Mouse (Mus musculus): ENCODE measurements at regions not wholly inside any gene's neighbourhood (a gene's known extent, or its start where the extent isn't known, plus 50 kb on each side); places are given as distances from the start of the nearest gene placed in this dataset.
A peak's percentile ranks its signal among the peaks of the same experiment; 100 is the strongest.

DNA sequence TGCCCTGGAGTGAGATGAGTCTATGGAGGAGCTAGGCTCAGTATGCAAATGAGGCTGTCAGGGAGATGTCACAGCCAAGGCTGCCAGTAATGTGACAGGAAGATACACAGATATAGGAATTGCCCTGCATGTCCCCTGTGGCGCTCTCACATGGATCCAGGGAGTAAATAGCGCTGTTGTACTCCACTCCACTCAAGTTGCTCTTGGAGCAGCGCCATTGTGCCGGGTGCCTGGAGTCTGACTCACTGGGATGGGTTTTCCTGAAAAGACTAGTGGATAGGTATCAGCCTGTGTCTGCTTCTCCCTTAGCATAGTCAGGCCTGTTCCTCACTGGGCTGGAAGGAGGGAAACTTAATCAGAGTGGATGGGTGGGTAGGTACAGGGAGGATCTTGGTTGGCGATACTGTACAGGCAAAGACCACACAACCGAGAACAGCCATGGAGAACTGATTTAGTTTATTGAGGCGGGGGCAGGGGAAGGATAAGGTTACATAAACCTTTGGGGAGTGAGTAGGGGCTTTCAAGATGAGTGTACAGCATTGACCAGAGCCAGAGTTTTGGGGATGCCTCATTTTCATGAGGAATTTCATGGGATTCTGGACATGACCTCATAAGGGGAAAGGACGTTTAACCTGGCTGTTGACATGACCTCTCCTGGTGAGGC lies 497.5 kb upstream of the Kcnab2 start:
- Histone ChIP-seq H3K27me3 (replicated peaks; ENCODE audit: control insufficient read depth, insufficient read depth, low read length) (no peaks in the 10 kb centered on the region), H3K4me2 (ENCODE audit: low read length) (no peak overlapping the region), H3K9ac (ENCODE audit: low read depth, low read length) (no peak overlapping the region), H3K36me3 (ENCODE audit: control insufficient read depth, insufficient read depth, low read length) (no peaks in the 10 kb centered on the region), H3K27ac (ENCODE audit: low read depth, low read length) (no peak overlapping the region), H3K4me1 (ENCODE audit: control insufficient read depth, insufficient read depth, low read depth, low read length) (no peaks in the 10 kb centered on the region), H3K4me3 (ENCODE audit: low read length) (no peak overlapping the region), H3K9me3 (ENCODE audit: control insufficient read depth, low read length) (no peaks in the 10 kb centered on the region)
- no peak for ATAC-seq
- 89% methylated on average over 8 of the region's 8 CpGs for WGBS

DNA sequence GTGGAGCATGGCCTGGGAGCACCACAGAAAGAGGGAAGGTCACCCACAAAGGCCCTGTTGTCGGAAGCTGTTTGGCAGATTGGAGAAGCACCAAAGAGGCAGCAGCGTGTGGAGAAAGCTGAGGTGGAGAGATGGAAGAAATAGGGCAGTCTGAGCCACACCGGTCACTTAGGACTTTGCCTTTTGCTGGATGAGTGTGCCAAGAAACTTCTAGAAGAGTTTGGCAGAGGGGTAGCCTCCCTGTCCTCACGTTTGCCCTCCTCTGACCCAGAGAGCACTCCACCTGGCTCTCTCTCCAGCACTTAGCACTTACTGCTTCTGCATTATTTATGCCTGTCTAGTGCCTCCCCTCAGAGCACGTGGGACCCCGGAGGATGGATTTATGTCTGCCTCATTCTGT lies 485.3 kb upstream of the Kcnab2 start:
- no peak overlapping the region for H3K27ac ChIP-seq (ENCODE audit: low read depth, low read length)

DNA sequence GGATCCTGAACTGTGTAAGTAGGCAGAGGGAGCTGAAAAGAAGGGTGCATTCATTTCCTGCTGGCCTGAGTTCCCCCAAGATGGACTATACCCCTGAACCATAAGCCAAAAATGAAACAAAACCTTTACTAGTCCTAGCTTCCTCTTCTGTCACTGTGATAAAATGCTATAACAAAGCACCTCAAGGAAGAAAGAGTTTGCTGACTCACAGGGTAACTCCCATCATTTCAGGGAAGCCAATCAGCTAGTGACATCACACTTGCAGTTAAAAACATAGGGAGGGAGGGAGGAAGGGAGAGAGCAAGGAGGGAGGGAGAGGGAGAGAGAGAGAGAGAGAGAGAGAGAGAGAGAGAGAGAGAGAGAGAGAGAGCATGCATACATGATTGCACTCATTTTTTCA lies 484.5 kb upstream of the Kcnab2 start:
- Histone ChIP-seq H3K4me3 (ENCODE audit: low read length) (no peak overlapping the region), H3K27ac (ENCODE audit: low read depth, low read length) (no peak overlapping the region), H3K4me1 (ENCODE audit: control insufficient read depth, insufficient read depth, low read depth, low read length) (no peaks in the 10 kb centered on the region), H3K4me2 (ENCODE audit: low read length) (no peak overlapping the region), H3K9ac (ENCODE audit: low read depth, low read length) (no peak overlapping the region), H3K9me3 (ENCODE audit: control insufficient read depth, low read length) (no peaks in the 10 kb centered on the region), H3K36me3 (ENCODE audit: control insufficient read depth, insufficient read depth, low read length) (no peaks in the 10 kb centered on the region), H3K27me3 (replicated peaks; ENCODE audit: control insufficient read depth, insufficient read depth, low read length) (no peaks in the 10 kb centered on the region)
- no peak for ATAC-seq

More for the DNA sequence above, 485.3 kb upstream of the Kcnab2 start:
- Histone ChIP-seq H3K4me1 (ENCODE audit: control insufficient read depth, insufficient read depth, low read depth, low read length) (no peaks in the 10 kb centered on the region), H3K27me3 (replicated peaks; ENCODE audit: control insufficient read depth, insufficient read depth, low read length) (no peaks in the 10 kb centered on the region), H3K4me2 (ENCODE audit: low read length) (no peak overlapping the region), H3K36me3 (ENCODE audit: control insufficient read depth, insufficient read depth, low read length) (no peaks in the 10 kb centered on the region), H3K9ac (ENCODE audit: low read depth, low read length) (no peak overlapping the region), H3K4me3 (ENCODE audit: low read length) (no peak overlapping the region), H3K9me3 (ENCODE audit: control insufficient read depth, low read length) (no peaks in the 10 kb centered on the region)
- WGBS, result 71% methylated on average over 6 of the region's 6 CpGs
- ATAC-seq, result no peak

DNA sequence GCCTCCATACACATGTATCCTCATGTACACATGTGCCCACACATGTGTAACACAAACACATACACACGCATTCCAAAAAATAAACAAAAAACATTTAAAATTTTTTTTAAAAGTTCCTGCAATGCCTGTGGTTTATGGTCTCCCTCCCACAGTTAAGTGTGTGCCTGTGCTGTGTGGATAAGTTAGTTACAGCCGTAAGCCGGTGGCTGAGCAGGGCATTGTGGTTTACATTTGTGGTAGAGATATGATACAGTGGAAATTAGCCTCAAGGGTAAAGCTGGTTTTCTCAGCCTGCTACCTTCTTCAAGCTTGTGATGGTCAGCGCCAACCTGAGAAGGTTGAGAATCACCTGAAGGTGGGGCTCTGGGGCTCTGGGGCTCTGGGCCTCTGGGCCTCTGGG lies 484.0 kb upstream of the Kcnab2 start:
- H3K9me3 ChIP-seq (ENCODE audit: control insufficient read depth, low read length), result no peaks in the 10 kb centered on the region
- H3K4me1 ChIP-seq (ENCODE audit: control insufficient read depth, insufficient read depth, low read depth, low read length), result no peaks in the 10 kb centered on the region
- no peak for ATAC-seq
- no peak overlapping the region for H3K4me3 ChIP-seq (ENCODE audit: low read length)
- no peak overlapping the region for H3K27ac ChIP-seq (ENCODE audit: low read depth, low read length)
- no peaks in the 10 kb centered on the region for H3K27me3 ChIP-seq (replicated peaks; ENCODE audit: control insufficient read depth, insufficient read depth, low read length)
- H3K9ac ChIP-seq (ENCODE audit: low read depth, low read length), result no peak overlapping the region
- WGBS, result 93% methylated on average over 4 of the region's 4 CpGs
- no peaks in the 10 kb centered on the region for H3K36me3 ChIP-seq (ENCODE audit: control insufficient read depth, insufficient read depth, low read length)
- H3K4me2 ChIP-seq (ENCODE audit: low read length), result no peak overlapping the region

DNA sequence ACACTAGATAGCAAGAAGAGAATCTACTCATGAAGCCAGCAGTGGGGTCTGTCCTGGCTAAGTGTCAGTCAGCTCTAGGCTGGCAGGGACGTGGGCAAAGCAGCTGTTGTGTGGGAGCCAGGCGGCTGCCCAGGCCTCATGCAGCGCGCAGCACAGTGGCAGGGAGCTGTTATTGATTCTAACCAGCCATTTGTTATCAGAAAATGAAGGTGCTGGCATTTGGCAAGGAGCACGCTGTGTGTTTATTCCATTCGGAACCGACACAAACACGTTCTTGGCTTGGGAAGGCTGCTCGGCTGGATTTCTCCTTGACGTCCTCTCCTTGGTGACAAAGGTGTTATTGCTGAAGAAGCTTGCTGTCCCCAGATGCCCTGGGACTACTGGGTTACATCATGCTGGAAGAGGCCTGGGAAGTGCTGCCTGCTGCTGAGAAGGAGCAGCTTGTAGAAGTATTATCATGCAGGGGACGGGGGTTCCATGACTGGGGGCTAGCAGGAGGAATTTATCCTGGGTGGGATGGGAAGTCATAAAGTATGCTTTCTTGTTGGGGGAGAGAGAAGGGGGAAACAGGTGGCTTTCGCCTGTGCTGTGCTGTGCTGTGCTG lies 482.1 kb upstream of the Kcnab2 start:
- no peak overlapping the region for H3K4me3 ChIP-seq (ENCODE audit: low read length)
- no peaks in the 10 kb centered on the region for H3K36me3 ChIP-seq (ENCODE audit: control insufficient read depth, insufficient read depth, low read length)
- no peak overlapping the region for H3K27ac ChIP-seq (ENCODE audit: low read depth, low read length)
- 0 out of 2 replicates have a peak, but pooled peaks have one; percentile 37 for ATAC-seq
- H3K27me3 ChIP-seq (replicated peaks; ENCODE audit: control insufficient read depth, insufficient read depth, low read length), result no peaks in the 10 kb centered on the region
- no peak overlapping the region for H3K9ac ChIP-seq (ENCODE audit: low read depth, low read length)
- H3K9me3 ChIP-seq (ENCODE audit: control insufficient read depth, low read length), result no peaks in the 10 kb centered on the region
- no peaks in the 10 kb centered on the region for H3K4me1 ChIP-seq (ENCODE audit: control insufficient read depth, insufficient read depth, low read depth, low read length)
- WGBS, result 41% methylated on average over 12 of the region's 12 CpGs
- H3K4me2 ChIP-seq (ENCODE audit: low read length), result no peak overlapping the region

DNA sequence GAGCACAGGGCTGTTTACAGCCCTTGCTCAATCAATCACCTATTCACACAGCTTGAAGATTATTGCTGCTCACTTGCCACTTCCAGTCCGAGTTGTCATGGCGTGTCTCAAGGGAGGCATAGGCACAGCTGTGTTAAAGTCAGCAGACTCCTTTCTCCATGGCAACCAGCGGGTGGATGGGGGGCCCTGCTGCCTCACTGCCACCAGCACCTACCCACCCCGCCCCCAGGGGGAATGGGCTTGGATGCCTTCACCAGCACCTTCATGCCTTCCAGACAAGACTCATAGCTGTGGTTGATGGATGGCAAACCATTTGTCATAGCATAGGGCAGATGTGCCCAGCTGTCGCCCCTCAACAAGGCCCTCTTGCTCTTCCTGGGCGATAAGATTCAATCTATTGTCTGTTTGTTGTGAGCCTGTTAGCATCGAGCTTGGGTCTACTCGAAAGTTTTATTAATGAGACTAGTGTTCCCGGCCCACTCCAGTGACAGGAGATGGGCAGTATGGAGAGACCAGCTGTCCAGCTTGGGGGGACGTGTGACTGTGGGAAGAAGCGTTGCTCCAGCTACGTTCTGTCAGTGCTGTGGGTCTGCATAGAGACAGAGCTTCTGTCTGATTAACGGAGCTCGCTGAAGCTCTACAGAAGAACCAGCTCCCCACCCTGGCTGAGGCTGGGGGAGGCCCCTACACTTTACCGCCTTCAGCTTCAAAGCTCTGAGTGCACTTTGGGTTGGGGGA lies 475.7 kb upstream of the Kcnab2 start:
- peak; percentile 62 for ATAC-seq
- Histone ChIP-seq H3K27ac (ENCODE audit: low read depth, low read length) (peak overlapping the region; percentile 59), H3K9ac (ENCODE audit: low read depth, low read length) (no peak overlapping the region), H3K4me2 (ENCODE audit: low read length) (no peak overlapping the region), H3K4me3 (ENCODE audit: low read length) (no peak overlapping the region), H3K36me3 (ENCODE audit: control insufficient read depth, insufficient read depth, low read length) (no peaks in the 10 kb centered on the region), H3K4me1 (ENCODE audit: control insufficient read depth, insufficient read depth, low read depth, low read length) (peaks cover 12% of the 10 kb centered on the region), H3K27me3 (replicated peaks; ENCODE audit: control insufficient read depth, insufficient read depth, low read length) (no peaks in the 10 kb centered on the region; the same call in 1 of the 2 replicates), H3K9me3 (ENCODE audit: control insufficient read depth, low read length) (no peaks in the 10 kb centered on the region)
- WGBS, result 27% methylated on average over 15 of the region's 15 CpGs

DNA sequence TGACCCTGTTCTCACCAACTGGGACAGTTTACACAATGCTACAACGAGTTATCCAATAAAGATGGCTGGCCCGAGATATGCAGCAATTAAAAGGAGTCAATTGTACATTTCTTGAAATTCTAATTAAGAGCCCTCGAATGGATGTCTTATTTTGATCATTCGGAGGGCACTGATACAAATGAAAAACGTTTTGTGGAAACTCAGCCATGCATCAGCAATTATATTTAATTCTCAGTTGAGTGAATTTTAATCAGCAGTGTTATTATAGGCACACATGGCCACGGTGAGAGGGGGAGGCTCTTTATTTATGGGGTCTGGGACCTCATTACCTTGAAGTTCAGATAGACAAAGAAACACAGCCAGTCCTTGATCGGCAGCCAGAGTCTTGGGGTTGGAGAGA lies 471.3 kb upstream of the Kcnab2 start:
- no peak for ATAC-seq
- no peaks in the 10 kb centered on the region for H3K36me3 ChIP-seq (ENCODE audit: control insufficient read depth, insufficient read depth, low read length)
- H3K27ac ChIP-seq (ENCODE audit: low read depth, low read length), result no peak overlapping the region
- H3K9ac ChIP-seq (ENCODE audit: low read depth, low read length), result no peak overlapping the region
- 47% methylated on average over 7 of the region's 7 CpGs for WGBS
- H3K27me3 ChIP-seq (replicated peaks; ENCODE audit: control insufficient read depth, insufficient read depth, low read length), result no peaks in the 10 kb centered on the region; the same call in 1 of the 2 replicates
- H3K4me3 ChIP-seq (ENCODE audit: low read length), result no peak overlapping the region
- H3K4me1 ChIP-seq (ENCODE audit: control insufficient read depth, insufficient read depth, low read depth, low read length), result peaks cover 11% of the 10 kb centered on the region
- H3K9me3 ChIP-seq (ENCODE audit: control insufficient read depth, low read length), result no peaks in the 10 kb centered on the region
- H3K4me2 ChIP-seq (ENCODE audit: low read length), result no peak overlapping the region

DNA sequence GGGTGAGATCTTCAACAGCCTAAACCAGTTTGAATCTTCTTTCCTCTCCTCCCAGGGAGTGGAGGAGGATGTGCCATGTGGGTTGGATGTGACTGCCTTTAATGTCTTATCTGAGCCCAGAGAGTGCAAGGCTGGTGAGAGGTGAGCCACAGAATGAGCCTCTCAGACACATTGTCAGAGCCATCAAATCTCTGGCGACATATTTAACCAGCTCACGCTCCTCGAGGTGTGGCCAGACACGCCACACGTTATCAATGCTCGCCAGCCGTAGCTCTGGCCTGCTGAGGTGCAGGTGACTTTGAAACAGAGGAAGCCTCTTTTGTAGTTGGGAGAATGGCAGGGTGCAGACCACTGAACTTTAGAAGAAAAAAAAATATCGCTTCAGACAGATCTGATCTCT lies 463.5 kb upstream of the Kcnab2 start:
- 89% methylated on average over 8 of the region's 8 CpGs for WGBS

DNA sequence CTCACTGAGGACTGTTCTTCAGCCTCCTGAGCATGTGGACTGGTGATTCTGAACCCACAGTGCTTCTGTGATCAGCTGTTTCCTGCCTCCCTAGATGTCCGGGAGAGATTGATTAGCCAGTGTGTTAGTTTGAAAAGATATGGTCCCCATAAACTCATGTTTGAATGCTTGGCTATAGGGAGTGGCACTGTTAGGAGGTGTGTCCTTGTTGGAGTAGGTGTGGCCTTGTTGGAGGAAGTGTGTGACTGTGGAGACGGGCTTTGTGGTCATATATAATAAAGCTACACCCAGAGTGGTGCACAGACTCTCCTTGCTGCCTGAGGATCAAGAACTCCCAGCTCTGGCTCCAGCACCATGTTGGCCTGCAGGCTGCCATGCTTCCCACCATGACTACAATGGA lies 458.9 kb upstream of the Kcnab2 start:
- Histone ChIP-seq H3K9ac (ENCODE audit: low read depth, low read length) (no peak overlapping the region), H3K4me1 (ENCODE audit: control insufficient read depth, insufficient read depth, low read depth, low read length) (no peaks in the 10 kb centered on the region), H3K4me3 (ENCODE audit: low read length) (no peak overlapping the region), H3K36me3 (ENCODE audit: control insufficient read depth, insufficient read depth, low read length) (no peaks in the 10 kb centered on the region), H3K9me3 (ENCODE audit: control insufficient read depth, low read length) (no peaks in the 10 kb centered on the region), H3K27me3 (replicated peaks; ENCODE audit: control insufficient read depth, insufficient read depth, low read length) (no peaks in the 10 kb centered on the region), H3K27ac (ENCODE audit: low read depth, low read length) (no peak overlapping the region), H3K4me2 (ENCODE audit: low read length) (no peak overlapping the region)
- ATAC-seq, result no peak
- WGBS, result 75% methylated on average over 2 of the region's 2 CpGs

More for the DNA sequence above, 463.5 kb upstream of the Kcnab2 start:
- Histone ChIP-seq H3K27me3 (replicated peaks; ENCODE audit: control insufficient read depth, insufficient read depth, low read length) (no peaks in the 10 kb centered on the region), H3K4me2 (ENCODE audit: low read length) (no peak overlapping the region), H3K27ac (ENCODE audit: low read depth, low read length) (no peak overlapping the region), H3K4me3 (ENCODE audit: low read length) (no peak overlapping the region), H3K9me3 (ENCODE audit: control insufficient read depth, low read length) (no peaks in the 10 kb centered on the region), H3K4me1 (ENCODE audit: control insufficient read depth, insufficient read depth, low read depth, low read length) (no peaks in the 10 kb centered on the region), H3K9ac (ENCODE audit: low read depth, low read length) (no peak overlapping the region), H3K36me3 (ENCODE audit: control insufficient read depth, insufficient read depth, low read length) (no peaks in the 10 kb centered on the region)
- no peak for ATAC-seq

All from hindbrain, embryonic 16.5 days (tissue).